Mouse (Mus musculus) cortical plate, adult 2 months (tissue): ENCODE data around the gene Hapln2.

ENCODE experiments used
- CTCF ChIP-seq: fragments of 200-500 bp; IDR thresholded peaks from 2 replicates; pipeline ENCODE4 v1.5.1; 2011; ENCODE audit warnings: mild to moderate bottlenecking, control low read depth, low read length; ENCODE audit not compliant: insufficient read depth; ENCODE audit errors: extremely low read depth
- POLR2A ChIP-seq: fragments of 200-500 bp; IDR thresholded peaks from 2 replicates; pipeline ENCODE4 v1.6.1; 2011; ENCODE audit warnings: mild to moderate bottlenecking, low read length, control low read depth; ENCODE audit not compliant: insufficient read depth; ENCODE audit errors: extremely low read depth

- TF ChIP-seq CTCF (no peak), POLR2A (peak; percentile 59; the same call in 1 of the 2 replicates)
Measured at GRCm38 (mm10) chr3:88022322-88023191, 4.8 kb downstream of the Hapln2 start.
